Mouse (Mus musculus): ENCODE results near the gene Tmem183a. TPM values are rescaled to one million over a fixed set of nuclear protein-coding genes. Genes with fewer than 3 reads are reported as not detected.
A peak's percentile ranks its signal among the peaks of the same experiment; 100 is the strongest.

Gene Tmem183a
- total RNA-seq, 2 experiments from 2014 or later = 19.4 to 19.8 TPM

GRCm38 (mm10) chr1:134331879-134332635 lies 29.7 kb downstream of the Tmem183a start:
- intact Hi-C loops (cut with DNase I) = loop anchor here (1.0 to 5.0 kb wide), 3 partner anchors 181 to 275 kb away; no protein-coding TSS in a partner anchor
- no peak for DNase-seq (ENCODE audit: low spot score)

GRCm38 (mm10) chr1:134326841-134327346 lies 34.9 kb downstream of the Tmem183a start:
- intact Hi-C loops (cut with DNase I) = no loop called here
- no peak for DNase-seq (ENCODE audit: low spot score)

DNA sequence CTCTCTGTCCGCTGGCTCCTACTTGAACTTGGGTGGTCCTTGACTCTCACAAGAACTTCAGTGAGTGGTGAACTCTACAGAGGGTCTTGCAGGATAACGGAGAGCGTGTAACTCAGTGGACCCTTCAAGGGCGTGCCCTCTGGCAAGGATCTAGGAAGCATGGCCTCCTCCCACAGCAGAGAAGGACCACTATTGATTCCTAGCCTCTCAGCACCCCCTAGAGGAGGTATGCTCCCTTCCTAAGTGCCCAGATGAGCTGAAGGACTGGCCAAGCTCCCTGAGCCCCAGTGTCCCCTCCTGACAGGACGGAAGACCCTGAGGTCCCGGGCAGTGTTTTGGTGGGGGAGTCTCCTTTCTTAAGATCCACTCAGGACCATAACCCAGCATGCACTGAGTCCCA lies 39.2 kb downstream of the Tmem183a start:
- intact Hi-C loops (cut with DNase I) = loop anchor here (2.0 to 5.0 kb wide), 3 partner anchors 78 to 170 kb away; no protein-coding TSS in a partner anchor
- no peak for DNase-seq (ENCODE audit: low spot score)

DNA sequence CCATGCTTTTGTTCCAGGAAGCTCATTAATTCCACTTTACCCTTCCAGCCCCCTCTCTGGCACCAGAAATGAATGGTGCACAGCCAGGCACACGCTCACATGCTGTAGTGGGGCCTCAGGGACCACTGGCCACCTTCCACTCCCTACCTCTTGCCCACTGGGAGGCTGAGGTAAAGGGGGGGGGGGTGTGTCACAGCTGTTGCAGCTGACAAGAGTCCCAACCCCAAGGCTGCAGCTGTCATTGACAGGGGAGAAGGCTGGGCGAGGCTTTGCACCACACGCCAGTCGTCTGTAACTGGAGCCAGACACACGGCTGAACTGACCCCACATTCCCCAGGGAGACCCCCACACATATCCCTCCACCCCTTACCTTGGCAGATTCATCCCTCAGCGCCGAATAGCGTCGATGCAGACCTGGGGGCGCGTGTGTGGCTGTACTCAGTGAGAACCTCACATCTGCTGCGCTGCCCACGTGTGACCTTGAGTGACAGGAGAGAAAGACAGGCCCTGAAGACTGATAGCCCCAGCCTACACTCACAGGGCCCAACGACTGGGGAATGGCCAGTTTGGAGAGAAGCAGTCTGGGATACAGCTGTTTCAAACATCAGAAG lies 41.0 kb downstream of the Tmem183a start:
- intact Hi-C loops (cut with DNase I) = loop anchor here (5.0 kb wide), 1 partner anchor 123 kb away; no protein-coding TSS in a partner anchor
- no peak for DNase-seq (ENCODE audit: low spot score)

DNA sequence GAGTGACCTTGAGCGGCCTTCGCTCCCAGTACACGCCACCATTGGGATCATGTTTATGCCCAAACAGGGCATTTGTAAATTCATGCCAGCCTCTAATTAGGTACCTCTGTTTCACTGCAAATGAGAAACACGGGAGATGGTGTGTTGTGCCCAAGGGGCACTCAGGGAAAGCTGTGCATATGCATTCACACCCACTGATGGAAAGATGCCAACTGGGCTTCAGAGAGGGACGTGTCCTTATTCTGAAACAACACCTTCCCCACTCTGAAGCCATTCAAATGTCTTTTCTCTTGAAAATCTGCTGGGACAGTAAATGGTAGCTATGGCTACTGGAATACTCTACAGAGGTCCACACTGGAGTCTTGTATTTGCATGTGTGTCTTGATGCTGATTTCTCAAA lies 43.5 kb downstream of the Tmem183a start:
- intact Hi-C loops (cut with DNase I) = no loop called here
- DNase-seq (ENCODE audit: low spot score) = no peak

GRCm38 (mm10) chr1:134316361-134316760 lies 45.4 kb downstream of the Tmem183a start:
- DNase-seq (ENCODE audit: low spot score) = no peak
- intact Hi-C loops (cut with DNase I) = no loop called here

GRCm38 (mm10) chr1:134315181-134315580 lies 46.6 kb downstream of the Tmem183a start:
- intact Hi-C loops (cut with DNase I) = no loop called here
- no peak for DNase-seq (ENCODE audit: low spot score)

- intact Hi-C loops (cut with DNase I) = no loop called here
- DNase-seq (ENCODE audit: low spot score) = no peak
Measured at GRCm38 (mm10) chr1:134311760-134312159, 50.0 kb downstream of the Tmem183a start.

- intact Hi-C loops (cut with DNase I) = no loop called here
Measured at GRCm38 (mm10) chr1:134310729-134311128, 51.0 kb downstream of the Tmem183a start.

DNA sequence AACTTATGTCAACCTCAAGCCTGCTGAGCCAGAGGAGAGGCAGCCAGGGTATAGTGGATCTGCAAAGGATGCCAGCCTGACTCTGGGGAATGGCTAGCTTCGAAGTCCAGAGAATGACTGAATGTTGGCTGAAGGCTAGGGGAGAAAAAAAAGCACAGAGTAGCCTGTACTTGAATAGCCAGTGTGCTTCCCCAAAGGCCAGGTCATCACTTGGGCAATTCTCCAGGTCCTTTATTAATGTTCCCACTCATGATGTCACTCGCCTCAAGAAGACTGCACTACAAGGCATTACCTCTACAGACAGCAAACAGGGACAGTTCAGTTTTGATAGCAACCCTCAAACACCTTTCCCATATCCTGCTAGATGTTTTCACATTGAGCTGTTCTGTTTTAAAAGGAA lies 51.5 kb downstream of the Tmem183a start:
- intact Hi-C loops (cut with DNase I) = no loop called here

More at GRCm38 (mm10) chr1:134310729-134311128, 51.0 kb downstream of the Tmem183a start:
- DNase-seq (ENCODE audit: low spot score) = no peak

DNA sequence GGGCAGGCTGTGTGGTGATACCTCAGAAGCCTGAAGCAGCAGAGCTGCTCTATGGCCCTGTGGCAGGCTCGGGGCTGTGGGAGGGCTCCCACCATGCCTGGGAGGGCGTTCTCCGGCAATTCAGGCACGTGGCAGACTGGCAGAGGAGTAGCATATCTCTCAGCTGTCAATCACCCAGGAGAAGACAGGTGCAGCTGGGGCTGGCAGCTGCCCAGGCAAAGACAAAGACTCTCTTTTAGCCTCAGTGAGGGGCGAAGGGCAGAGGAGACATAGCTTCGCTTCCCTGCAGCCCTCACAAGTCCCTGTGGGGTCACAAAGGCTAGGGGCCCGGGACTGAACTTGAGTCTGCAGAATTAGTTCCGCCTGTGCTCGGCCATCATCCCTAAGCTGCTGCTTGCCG lies 54.4 kb downstream of the Tmem183a start:
- intact Hi-C loops (cut with DNase I) = no loop called here
- DNase-seq (ENCODE audit: low spot score) = no peak

More for the DNA sequence above, 51.5 kb downstream of the Tmem183a start:
- DNase-seq (ENCODE audit: low spot score) = no peak

- DNase-seq (ENCODE audit: low spot score) = no peak
- intact Hi-C loops (cut with DNase I) = no loop called here
Measured at GRCm38 (mm10) chr1:134304940-134305339, 56.8 kb downstream of the Tmem183a start.

DNA sequence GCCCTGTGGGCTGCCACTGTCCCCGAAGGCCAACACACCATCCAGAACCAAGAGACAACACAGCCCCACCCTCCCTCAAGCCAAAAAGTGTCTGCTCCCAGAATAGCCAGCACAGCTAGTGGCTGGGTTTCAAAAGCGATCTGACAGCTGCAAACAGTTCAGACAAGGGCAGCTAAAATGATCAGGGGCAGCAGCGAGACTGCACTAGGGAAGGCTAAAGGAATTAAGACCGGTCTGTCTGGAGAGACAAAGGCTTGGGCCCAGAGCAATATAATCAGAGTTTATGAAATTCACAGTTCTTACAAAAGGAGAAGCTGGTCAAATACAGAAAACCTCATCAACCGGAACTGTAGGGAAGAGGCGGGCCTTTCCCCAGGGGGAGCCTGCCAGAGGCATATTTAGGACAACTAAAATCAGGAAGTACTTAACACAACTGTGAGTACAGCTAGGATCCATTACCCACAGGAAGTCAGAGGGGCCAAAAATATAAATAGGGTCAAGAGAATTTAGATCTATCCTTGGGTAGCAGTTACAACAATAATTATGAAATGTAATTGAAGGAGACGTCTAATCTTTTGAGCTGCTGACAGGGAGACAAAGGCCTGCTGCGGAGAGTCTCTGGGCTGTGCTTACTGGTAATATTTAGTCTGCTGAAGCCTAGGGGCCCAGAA lies 59.1 kb downstream of the Tmem183a start:
- peak; percentile 74 for DNase-seq (ENCODE audit: low spot score)
- intact Hi-C loops (cut with DNase I) = no loop called here

GRCm38 (mm10) chr1:134298636-134299411 lies 63.0 kb downstream of the Tmem183a start:
- DNase-seq (ENCODE audit: low spot score) = peak; percentile 22

DNA sequence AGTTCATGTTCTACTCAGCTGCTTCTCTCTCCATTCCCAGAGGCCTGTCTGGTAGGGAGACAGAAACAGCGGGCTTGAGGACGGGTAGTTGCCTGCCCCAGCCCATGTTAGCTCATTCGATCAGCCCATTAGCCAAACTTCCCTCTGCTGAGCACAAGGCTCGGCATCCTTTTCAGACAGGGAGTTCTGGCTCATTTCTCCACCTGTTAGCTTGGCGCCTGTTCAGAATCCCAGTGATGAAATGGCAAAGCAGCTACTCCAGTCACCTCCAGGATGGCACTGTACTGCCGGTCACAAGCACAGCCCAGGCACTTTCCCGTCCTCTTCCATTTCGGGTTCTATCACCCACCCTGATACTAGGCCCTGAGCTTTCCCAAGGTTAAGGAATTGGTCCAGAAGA lies 64.5 kb downstream of the Tmem183a start:
- intact Hi-C loops (cut with DNase I) = loop anchor here (5.0 kb wide), 1 partner anchor 50 kb away; no protein-coding TSS in a partner anchor
- DNase-seq (ENCODE audit: low spot score) = no peak

More at GRCm38 (mm10) chr1:134298636-134299411, 63.0 kb downstream of the Tmem183a start:
- intact Hi-C loops (cut with DNase I) = loop anchor here (5.0 kb wide), 1 partner anchor 52 kb away; no protein-coding TSS in a partner anchor

Other genes starting within 250 kb of the Tmem183a start
- under 1 TPM; 0.34 to 0.92 TPM for gene Chil1, start 179.8 kb downstream of the Tmem183a start, total RNA-seq (2021)
- gene Mybph, start 168.5 kb downstream of the Tmem183a start, total RNA-seq (2021) = not detected
- 10 to 100 TPM; 15.5 to 20.5 TPM for gene Adora1, start 126.5 kb downstream of the Tmem183a start, total RNA-seq (2021)
- gene Myog, start 72.0 kb downstream of the Tmem183a start, total RNA-seq (2021) = not detected
- 1 to 10 TPM; 1.6 to 1.9 TPM for gene Ppfia4, start 29.1 kb downstream of the Tmem183a start, total RNA-seq (2021)
- gene 4933406M09Rik, start 24.0 kb upstream of the Tmem183a start, total RNA-seq (2021) = not detected
- 10 to 100 TPM; 25.3 to 25.5 TPM for gene Cyb5r1, start 43.6 kb upstream of the Tmem183a start, total RNA-seq (2021)
- gene Adipor1, start 53.4 kb upstream of the Tmem183a start, total RNA-seq (2021) = 100 to 1,000 TPM; 140 TPM
- gene Klhl12, start 93.6 kb upstream of the Tmem183a start, total RNA-seq (2021) = 10 to 100 TPM; 19.1 to 20.5 TPM
- gene Rabif, start 132.7 kb upstream of the Tmem183a start, total RNA-seq (2021) = 1 to 10 TPM; 8.4 to 8.9 TPM
- gene Mgat4e, start 187.7 kb upstream of the Tmem183a start, total RNA-seq (2021) = not detected
- gene Kdm5b, start 198.2 kb upstream of the Tmem183a start, total RNA-seq (2021) = 10 to 100 TPM; 17.0 to 20.6 TPM

Data from heart, postnatal 25 days (tissue).